Mouse (Mus musculus): ENCODE measurements around the gene Pom121. TPM values are rescaled to one million over a fixed set of nuclear protein-coding genes. Genes with fewer than 3 reads are reported as not detected.
A peak's percentile ranks its signal among the peaks of the same experiment; 100 is the strongest.

Pom121 gene
- total RNA-seq (2021): 10 to 100 TPM; 21.4 to 24.6 TPM
- long read RNA-seq, experiment 1, partial matches to known transcripts: 1 of 8 reads
- long read RNA-seq, experiment 1, other reads (novel, unspliced or antisense): 7 of 8 reads
- long read RNA-seq, experiment 2, partial matches to known transcripts: 3 of 3 reads
- long read RNA-seq, experiment 2, other reads (novel, unspliced or antisense): 0 of 3 reads

DNA sequence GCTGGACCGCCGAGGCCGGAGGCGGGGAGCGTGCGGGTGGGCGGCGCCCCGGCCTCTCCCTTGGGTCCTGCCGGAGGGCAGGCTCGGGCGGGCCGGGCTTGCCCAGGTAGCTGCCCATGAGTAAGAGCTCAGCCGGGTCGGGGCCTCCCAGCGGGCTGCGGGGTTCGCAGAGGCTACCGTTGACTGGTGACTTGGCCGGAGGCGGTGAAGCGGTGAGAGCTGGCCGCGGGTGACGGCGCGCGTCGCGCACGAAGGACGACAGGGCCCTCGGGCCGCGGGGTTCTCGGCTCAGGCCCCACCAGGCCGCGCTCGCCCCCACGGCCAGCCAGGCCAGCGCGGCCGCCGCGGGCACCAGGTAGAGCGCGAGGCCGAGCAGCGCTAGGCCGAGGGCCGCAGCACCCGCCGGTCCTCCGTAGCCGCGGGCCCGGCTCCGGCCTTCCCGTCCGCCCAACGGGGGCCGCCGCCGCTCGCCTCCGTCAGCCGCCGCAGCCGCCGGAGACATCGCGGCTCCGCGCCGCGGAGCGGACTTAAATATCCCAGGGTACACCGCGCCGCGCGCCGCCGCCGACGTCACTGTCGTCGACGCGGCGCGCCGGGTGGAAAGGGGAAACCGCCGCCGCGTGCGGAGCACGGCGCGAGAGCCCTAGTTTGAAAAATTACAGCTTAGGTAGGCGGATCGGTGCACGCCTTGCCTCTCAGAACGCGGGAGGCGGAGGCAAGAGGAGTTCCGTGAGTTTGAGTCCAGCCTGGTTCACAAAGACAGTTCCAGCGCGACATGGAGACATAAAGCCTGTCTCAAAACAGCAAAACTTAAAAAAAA, at the start of gene Pom121:
Gene Pom121, minus strand, starts transcription at position 543 of the 820 bp plus-strand sequence.
- DNase-seq: peak; percentile 86 to 90

DNA sequence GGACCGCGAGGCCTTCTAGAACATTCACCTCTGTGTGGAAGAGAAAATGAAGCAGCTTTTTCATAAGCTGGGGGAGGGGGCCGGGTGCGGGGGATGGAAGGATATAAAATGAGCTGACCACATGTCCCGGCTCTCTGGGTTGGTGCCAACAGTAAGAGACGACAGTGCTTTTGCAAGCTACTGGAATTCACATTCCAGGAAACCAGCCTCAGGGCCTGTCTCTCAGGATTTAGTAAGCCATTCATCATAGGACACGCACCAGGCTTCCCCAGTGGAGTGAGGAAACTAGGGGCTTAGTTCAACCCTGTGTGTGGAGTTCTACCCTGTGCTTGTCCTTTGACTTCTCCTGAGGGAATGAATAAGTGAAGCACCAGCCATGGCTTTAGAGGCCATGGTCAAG, 48.1 kb upstream of the Pom121 start:
- DNase-seq: peak in 1 of 2 experiments; percentile 20

DNA sequence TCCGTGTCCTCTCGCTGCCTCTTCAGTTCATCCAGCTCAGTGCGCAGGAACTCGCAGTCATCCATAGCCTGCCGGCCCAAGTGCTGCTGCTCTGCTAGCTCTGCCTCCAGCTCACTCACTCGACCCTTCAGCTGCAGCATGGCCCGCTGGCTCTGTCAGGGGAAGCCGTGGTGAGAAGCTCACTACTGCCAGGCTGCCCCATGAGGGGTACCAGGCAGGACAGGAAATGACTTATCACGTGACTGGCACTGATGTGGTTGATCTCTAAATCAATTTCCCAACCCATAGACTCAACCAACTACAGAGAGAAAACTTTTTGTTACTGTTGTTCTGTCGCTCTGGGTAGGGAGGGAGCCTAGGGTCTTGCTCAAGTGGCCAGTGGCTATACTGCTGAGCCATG, 40.7 kb upstream of the Pom121 start:
- no peak for DNase-seq

DNA sequence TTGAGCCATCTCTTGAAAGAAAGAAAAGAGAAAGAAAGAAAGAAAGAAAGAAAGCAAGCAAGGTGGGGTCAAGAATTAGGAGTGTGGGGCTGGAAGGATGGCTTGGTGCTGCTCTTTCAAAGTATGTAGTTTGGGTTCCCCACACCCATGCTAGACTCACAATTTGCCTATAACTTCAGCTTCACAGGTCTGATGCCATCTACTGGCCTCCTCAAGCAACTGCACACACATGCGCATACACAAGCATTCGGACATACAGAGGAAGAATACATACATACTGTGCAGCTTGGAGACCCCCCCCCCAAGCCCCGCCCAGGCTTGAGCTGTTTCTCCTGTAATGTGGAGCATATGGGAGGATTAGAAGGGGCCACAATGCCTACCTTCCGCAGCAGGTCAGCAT, 39.5 kb upstream of the Pom121 start:
- DNase-seq: no peak

DNA sequence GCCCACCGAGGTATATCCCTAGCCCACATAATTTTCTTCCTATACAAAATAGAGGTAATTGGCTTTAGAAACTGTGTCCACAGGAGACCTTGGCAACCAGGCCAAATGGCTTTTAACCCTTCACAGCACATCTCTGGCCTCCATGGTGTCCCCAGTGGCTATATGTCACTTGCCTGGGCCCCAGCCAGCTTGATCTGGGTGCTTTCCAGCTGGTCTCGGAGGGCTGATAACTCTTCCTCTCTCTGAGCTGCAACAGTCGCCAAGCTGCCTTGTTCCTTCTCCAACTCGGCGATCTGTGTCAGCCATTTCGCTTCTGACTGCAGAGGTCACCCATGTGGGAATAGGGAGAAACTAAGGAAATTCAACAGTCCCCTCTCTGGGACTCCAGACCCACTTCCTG, 36.8 kb upstream of the Pom121 start:
- no peak for DNase-seq

DNA sequence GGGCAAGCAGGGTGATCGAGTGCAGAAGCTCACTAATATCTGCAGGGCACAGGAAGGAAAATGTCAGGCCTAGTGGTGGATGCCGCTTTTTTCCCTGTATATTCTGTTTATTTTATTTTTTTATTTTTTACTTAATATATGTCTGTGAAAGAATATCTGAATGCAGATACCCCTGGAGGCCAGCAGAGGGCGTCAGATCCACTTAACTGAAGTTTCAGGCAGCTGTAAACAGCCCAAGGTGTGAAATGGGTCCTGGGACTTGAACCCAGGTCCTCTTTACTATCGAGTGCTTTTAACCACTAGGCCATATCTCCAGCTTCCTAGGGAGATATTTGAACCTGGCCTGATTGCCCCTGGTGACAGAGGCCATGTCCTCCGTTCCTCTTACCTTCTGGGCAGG, 34.4 kb upstream of the Pom121 start:
- DNase-seq: peak; percentile 19 to 23

DNA sequence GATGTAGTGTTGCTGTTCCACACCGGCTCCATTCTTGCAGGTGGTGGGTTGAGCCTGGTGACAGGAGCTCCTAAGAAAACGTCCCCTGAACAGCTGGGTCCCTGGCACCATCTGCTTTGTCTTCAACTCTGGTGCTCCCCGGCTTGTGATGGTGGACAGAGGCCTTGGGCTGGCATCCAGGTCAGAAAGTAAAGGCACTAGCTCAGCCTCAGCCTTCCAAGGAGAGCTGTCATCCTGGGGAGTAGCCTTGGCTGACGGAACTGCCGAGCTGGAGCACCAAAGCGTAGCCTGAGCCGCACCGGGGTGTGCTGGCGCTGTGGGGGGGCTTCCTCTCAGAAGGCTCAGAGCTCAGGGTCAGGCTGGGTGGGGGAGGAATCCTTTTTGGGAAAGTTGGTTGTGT, 15.9 kb upstream of the Pom121 start:
- peak; percentile 67 to 69 for DNase-seq

- DNase-seq: no peak
Observed at GRCm38 (mm10) chr5:135408114-135408513, 13.8 kb upstream of the Pom121 start.

GRCm38 (mm10) chr5:135405437-135405836, 11.1 kb upstream of the Pom121 start:
- DNase-seq: no peak

DNA sequence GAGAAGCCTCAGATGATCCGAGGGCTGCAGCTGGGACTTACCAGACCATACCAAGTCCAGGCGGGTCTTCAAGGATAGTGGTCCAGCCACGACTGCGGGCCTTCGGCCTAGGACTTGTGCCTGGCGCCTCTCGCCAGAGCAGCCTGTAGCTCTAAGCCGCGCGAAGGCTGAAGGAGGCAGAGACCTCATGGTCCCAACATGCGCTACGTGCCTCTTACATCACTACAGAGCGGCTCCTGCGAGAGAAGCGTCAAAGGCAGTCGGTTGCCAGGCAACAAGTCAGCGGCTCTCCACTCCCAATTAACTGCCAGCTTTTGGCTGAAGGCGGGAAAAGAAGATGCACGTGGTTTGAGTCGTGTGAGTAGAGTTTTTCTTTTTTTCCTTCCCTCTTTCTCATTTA, 10.3 kb upstream of the Pom121 start:
- DNase-seq: no peak

GRCm38 (mm10) chr5:135400244-135400643, 5.9 kb upstream of the Pom121 start:
- peak; percentile 89 to 93 for DNase-seq

DNA sequence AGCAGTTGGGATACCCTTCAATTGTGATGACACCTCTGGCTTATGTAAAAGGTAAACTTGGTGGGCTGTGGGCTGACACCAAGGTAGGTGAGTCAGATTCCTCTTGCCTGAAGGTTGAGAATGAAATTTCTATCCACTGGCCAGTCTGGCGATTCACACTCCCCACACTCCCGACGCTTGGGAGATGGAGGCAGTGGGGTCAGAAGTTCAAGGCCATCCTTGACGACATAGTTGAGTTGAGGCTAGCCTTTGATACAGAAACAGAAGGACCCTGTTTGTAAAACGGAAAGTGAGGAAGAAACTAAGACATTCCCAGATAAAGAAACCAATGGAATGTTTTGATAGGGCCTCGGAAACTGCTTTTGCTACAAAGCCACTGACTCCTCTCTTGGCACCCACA, 5.0 kb upstream of the Pom121 start:
- DNase-seq: no peak

DNA sequence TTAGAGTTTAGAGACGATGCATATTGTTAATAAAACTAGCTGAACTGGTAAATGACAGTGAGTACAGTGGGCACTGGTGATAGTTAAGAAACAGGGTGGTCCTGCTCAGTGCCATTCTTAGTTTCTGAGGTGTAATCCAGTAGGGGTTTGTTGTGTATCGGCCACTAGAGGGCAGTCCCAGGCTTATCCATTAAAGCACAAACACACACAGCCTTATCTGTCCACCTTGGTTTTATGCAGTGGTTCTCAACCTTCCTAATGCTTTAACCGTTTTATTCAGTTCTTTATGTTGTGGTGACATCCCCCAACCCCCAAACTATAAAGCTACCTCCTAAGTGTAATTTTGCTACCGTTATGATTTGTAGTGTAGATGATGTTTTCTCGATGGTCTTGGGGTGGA, 1.5 kb upstream of the Pom121 start:
- DNase-seq: peak; percentile 26 to 57

DNA sequence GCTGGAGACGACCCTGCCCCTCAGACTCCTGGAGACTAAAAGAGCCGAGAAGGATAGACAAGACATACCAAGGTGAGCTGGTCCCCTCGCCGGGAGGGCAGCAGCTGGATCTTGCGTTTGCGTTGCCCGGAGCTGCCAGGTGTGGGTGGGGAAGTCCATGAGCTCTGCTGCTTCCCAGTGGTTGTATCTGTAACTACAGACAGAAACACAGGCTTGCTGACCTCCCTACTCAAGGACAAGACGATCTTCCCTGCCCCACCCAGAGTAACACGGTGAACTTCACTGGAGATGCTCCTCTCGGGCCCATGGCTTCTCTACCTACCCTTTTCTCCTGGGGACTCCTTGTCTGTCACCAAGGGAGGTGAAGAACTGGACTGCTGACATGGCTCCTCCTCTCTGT, 10.6 kb downstream of the Pom121 start:
- DNase-seq: no peak

- DNase-seq: peak in 1 of 2 experiments; percentile 15
Observed at GRCm38 (mm10) chr5:135382746-135383145, 11.6 kb downstream of the Pom121 start.

DNA sequence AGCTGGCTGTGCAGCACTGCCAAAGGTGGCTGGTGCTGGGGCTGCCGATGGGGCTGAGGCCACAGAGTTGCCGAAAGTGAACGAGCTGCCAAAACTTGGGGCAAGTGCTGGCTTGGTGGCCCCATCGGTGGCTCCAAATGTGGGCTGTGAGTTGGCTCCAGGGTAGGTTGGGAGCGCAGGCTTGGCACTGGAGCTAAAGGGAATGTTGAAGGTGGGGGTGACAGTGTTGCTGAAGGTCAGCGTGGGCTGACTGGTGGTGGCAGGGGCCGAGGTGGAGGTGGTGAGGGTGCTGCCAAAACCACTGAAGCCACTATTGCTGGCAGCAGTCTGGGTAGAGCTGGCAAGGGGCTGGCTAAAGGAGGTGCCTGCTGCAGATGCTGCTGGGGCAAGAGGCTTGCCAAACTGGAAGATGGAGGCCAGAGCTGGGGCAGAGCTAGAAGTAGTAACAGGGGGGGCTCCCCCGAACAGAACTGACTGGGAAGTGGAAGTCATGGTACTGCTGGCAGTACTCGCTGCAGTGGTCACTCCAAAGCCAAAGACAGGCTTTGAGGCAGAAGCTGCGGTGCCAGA, 12.9 kb downstream of the Pom121 start:
- peak in 1 of 2 experiments; percentile 18 for DNase-seq

DNA sequence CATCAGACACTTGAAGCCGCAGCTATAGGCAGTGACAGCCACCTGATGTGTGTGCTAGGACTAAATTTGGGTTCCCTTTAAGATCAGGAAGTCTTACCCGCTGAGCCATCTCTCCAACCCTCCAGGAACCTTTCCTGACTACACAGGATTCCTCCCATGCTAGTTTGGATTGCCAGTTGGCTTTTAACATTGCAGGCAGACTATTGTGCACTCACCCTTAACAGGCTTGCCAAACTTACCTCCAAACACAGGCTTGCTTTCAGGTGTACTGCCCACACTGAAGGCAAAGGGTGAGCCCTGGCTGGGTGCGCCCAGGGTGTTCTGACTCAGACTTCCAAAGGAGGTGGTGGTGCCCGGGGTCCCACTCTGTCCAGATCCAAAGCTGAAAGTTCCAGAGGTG, 13.7 kb downstream of the Pom121 start:
- DNase-seq: no peak

GRCm38 (mm10) chr5:135376341-135376740, 18.0 kb downstream of the Pom121 start:
- no peak for DNase-seq

DNA sequence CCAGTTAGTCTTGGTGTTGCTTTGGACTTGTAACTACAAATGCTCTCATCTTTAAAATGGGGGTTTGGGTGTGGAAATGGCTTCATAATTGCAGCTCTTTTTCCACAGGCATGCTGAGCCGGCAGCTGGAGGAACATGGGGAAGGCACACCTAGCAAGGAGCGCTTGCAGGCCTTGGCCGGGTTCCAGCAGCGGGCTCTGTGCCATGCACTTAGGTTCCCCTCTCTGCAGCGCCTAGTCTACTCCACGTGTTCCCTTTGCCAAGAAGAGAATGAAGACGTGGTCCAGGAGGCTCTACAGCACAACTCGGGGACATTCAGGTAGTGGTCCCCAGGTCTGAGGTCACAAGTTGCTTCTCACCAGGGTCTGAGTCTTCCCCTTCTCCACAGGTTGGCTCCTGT, 19.2 kb downstream of the Pom121 start:
- DNase-seq: peak; percentile 59 to 77

GRCm38 (mm10) chr5:135373601-135374000, 20.7 kb downstream of the Pom121 start:
- no peak for DNase-seq

DNA sequence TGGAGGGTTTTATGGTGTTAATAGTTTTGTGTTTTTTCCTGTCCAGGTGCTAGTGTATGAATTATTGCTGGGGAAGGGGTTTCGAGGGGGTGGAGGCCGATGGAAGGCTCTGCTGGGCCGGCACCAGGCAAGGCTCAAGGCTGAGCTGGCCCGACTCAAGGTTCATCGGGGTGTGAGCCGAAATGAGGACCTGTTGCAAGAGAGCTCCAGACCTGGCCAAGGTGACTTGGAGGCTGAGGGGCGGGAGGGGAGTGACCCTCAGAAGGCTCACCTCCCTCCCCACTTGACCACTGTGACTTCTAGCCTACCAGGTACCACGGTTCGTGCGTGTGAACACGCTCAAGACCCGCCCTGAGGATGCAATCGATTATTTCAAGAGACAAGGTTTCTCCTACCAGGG, 23.2 kb downstream of the Pom121 start:
- DNase-seq: no peak

DNA sequence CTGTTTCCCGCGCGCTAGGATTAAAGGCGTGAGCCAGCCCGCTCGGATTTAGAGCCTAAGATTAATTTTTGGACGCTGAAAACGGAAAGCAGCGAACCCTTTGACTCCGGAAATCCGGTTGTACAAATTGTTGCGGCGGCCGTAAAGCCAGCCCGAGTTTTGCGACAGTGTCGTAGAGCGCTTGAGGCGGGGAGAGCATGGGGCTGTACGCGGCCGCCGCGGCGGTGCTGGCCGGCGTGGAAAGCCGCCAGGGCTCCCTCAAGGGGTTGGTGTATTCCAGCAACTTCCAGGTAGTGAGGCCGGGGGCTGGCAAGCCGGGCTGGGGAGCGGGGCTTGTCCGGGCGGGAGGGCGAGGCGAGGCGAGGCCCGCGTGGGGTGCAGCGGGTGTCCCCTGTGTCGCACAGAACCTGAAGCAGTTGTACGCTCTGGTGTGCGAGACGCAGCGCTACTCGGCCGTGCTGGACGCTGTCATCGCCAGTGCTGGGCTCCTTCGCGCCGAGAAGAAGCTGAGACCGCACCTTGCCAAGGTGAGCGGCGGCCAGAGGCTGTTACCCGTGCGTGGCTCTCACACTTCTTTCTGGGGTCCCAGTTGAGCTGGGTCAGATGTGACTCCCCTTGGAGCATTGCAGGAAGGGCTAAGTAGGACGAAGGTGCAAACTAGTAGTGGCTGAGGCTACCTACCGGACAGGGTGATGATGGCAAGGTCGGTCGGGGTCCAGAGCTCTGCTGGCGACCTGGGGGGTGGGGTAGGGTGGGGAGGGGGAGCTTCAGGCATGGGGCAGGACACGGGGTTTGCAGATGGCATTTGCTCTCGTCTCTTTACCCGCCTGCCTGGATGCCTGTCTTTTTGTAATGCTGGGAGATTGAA, 24.3 kb downstream of the Pom121 start, which contains the start of gene Nsun5:
Gene Nsun5, plus strand, starts transcription at position 167 of the 868 bp plus-strand sequence.
- DNase-seq: peak; percentile 95
